In genomic region chr2:163549786-163550185, GRCm38 (mm10) we compare ENCODE assay signal across 20 mouse cellular contexts. TPM values are rescaled to one million over a fixed set of nuclear protein-coding genes. Genes with fewer than 3 reads are reported as not detected.
DNase-seq lines count a peak whose midpoint lies in the region; ATAC-seq and TF ChIP-seq lines count a peak whose summit lies in the region.
"Had no signal": no experiment of that assay in that cellular context is flagged by ENCODE, and none has a peak within 500 bp of the region (broad histone marks: within the 10 kb centered on the region; RNA-seq: fewer than 3 reads in every experiment).

No protein-coding gene starts in this region.

- peak; percentile 24; the same call in 1 of the 2 replicates for ATAC-seq in kidney, embryonic 14.5 days (ENCODE audit: low FRiP score, low TSS enrichment)
- no peak for ATAC-seq in liver, embryonic 11.5 days (replicated peaks; ENCODE audit: low FRiP score)

- H3K36me3 ChIP-seq in kidney, embryonic 14.5 days (ENCODE audit: control insufficient read depth, insufficient read depth, low read length), result no peaks in the 10 kb centered on the region
- H3K36me3 ChIP-seq in liver, embryonic 11.5 days (ENCODE audit: control insufficient read depth, insufficient read depth, low read length), result no peaks in the 10 kb centered on the region
- H3K36me3 ChIP-seq in midbrain, embryonic 10.5 days, result no peaks in the 10 kb centered on the region
- H3K36me3 ChIP-seq: embryonic facial prominence, embryonic 13.5 days; G1E; limb, embryonic 12.5 days; neural tube, embryonic 15.5 days had no signal

- no peak for TF ChIP-seq CTCF in lung, adult 2 months (IDR thresholded peaks at IDR 0.05; ENCODE audit: insufficient read depth, low read length)

- H3K4me1 ChIP-seq in kidney, embryonic 14.5 days (ENCODE audit: control insufficient read depth, insufficient read depth, low read length), result peaks cover 7% of the 10 kb centered on the region; the same call in 1 of the 2 replicates
- H3K4me1 ChIP-seq in liver, embryonic 11.5 days (replicated peaks; ENCODE audit: control insufficient read depth, insufficient read depth, low read length), result peaks cover 12% of the 10 kb centered on the region
- H3K4me1 ChIP-seq in midbrain, embryonic 10.5 days, result peaks cover 4% of the 10 kb centered on the region; the same call in 1 of the 2 replicates
- H3K4me1 ChIP-seq in lung, adult 2 months (ENCODE audit: control insufficient read depth, insufficient read depth, low read length), result no peaks in the 10 kb centered on the region
- H3K4me1 ChIP-seq: limb, embryonic 12.5 days had no signal

- no peak for TF ChIP-seq POLR2A in lung, adult 2 months (IDR thresholded peaks at IDR 0.05; ENCODE audit: borderline replicate concordance, extremely low read depth, low read depth, low read length)

- no peak overlapping the region for H3K9ac ChIP-seq in kidney, embryonic 14.5 days (ENCODE audit: low read depth, low read length)
- no peak overlapping the region for H3K9ac ChIP-seq in liver, embryonic 11.5 days (ENCODE audit: low read depth, low read length)
- H3K9ac ChIP-seq: embryonic facial prominence, embryonic 13.5 days; limb, embryonic 12.5 days; neural tube, embryonic 15.5 days had no signal

- H3K4me3 ChIP-seq in kidney, embryonic 14.5 days (ENCODE audit: low read length), result no peak overlapping the region
- peak overlapping the region; percentile 20 for H3K4me3 ChIP-seq in liver, embryonic 11.5 days (ENCODE audit: low read depth, low read length)
- H3K4me3 ChIP-seq in midbrain, embryonic 10.5 days, result no peak overlapping the region
- no peak overlapping the region for H3K4me3 ChIP-seq in lung, adult 2 months (replicated peaks; ENCODE audit: extremely low read depth, low read depth, low read length)
- H3K4me3 ChIP-seq: embryonic facial prominence, embryonic 13.5 days; limb, embryonic 12.5 days; neural tube, embryonic 15.5 days had no signal

- H3K27me3 ChIP-seq in kidney, embryonic 14.5 days (ENCODE audit: control insufficient read depth, insufficient read depth, low read length), result no peaks in the 10 kb centered on the region
- no peaks in the 10 kb centered on the region; the same call in 1 of the 2 replicates for H3K27me3 ChIP-seq in liver, embryonic 11.5 days (replicated peaks; ENCODE audit: control insufficient read depth, insufficient read depth, low read length)
- H3K27me3 ChIP-seq in midbrain, embryonic 10.5 days (ENCODE audit: low read depth, poor library complexity, severe bottlenecking), result no peaks in the 10 kb centered on the region
- H3K27me3 ChIP-seq: embryonic facial prominence, embryonic 13.5 days; neural tube, embryonic 15.5 days had no signal

- no peak overlapping the region for H3K4me2 ChIP-seq in kidney, embryonic 14.5 days (replicated peaks; ENCODE audit: low read depth, low read length)
- H3K4me2 ChIP-seq in liver, embryonic 11.5 days, result peak overlapping the region; percentile 52
- H3K4me2 ChIP-seq: embryonic facial prominence, embryonic 13.5 days; limb, embryonic 12.5 days; midbrain, embryonic 11.5 days; neural tube, embryonic 15.5 days had no signal

- DNase-seq in kidney, adult 11 months, result peak; percentile 87
- DNase-seq in liver, embryonic 11.5 days (ENCODE audit: low spot score), result no peak
- DNase-seq in retina, postnatal 1 day, result peak; percentile 34
- DNase-seq in frontal cortex, postnatal 25 days (ENCODE audit: low spot score in 2 of 2), result no peak
- DNase-seq in midbrain, embryonic 10.5 days (ENCODE audit: low spot score), result no peak
- no peak for DNase-seq in lung, adult 2 months
- DNase-seq: adrenal gland, adult 8-10 months; cerebellum, adult 18-20 months; lung, postnatal 14 days; thymus, postnatal 4 days had no signal

- H3K27ac ChIP-seq in kidney, embryonic 14.5 days (ENCODE audit: low read depth, low read length), result no peak overlapping the region
- H3K27ac ChIP-seq in liver, embryonic 11.5 days (ENCODE audit: low read depth, low read length), result no peak overlapping the region
- no peak overlapping the region for H3K27ac ChIP-seq in midbrain, embryonic 10.5 days (replicated peaks)
- H3K27ac ChIP-seq: embryonic facial prominence, embryonic 13.5 days; limb, embryonic 12.5 days; neural tube, embryonic 15.5 days had no signal

- 24% methylated on average over 6 of the region's 6 CpGs for WGBS in kidney, embryonic 14.5 days
- WGBS in liver, embryonic 11.5 days, result 75% methylated on average over 6 of the region's 6 CpGs
- WGBS in midbrain, embryonic 10.5 days, result 58% methylated on average over 6 of the region's 6 CpGs
- WGBS in lung, adult 2 months, result 59% methylated on average over 6 of the region's 6 CpGs

- H3K9me3 ChIP-seq in kidney, embryonic 14.5 days (ENCODE audit: control insufficient read depth, low read length), result no peaks in the 10 kb centered on the region
- H3K9me3 ChIP-seq in liver, embryonic 11.5 days (ENCODE audit: control insufficient read depth, low read length), result no peaks in the 10 kb centered on the region
- no peaks in the 10 kb centered on the region for H3K9me3 ChIP-seq in midbrain, embryonic 10.5 days (replicated peaks)
- H3K9me3 ChIP-seq: embryonic facial prominence, embryonic 13.5 days; G1E; limb, embryonic 12.5 days; neural tube, embryonic 15.5 days had no signal

RNA-seq across cellular contexts. Expression of gene Hnf4a, which starts 43.2 kb away (rescaled TPM):
- 6.0 and 10.7 TPM in 2 replicates for polyA plus RNA-seq in kidney, embryonic 14.5 days (2014; fragmentation: Nextera tagmentation; extraction: Ambion mirVana)
- 18.9 and 20.0 TPM in 2 replicates for polyA plus RNA-seq in liver, embryonic 11.5 days (2014; fragmentation: Nextera tagmentation; extraction: Ambion mirVana)
- 0.02 TPM in 1 of 2 replicates, not detected in the other for polyA plus RNA-seq in midbrain, embryonic 10.5 days (2016; fragmentation: Nextera tagmentation; extraction: Ambion mirVana)
- 0.67 and 2.3 TPM in 2 replicates for polyA plus RNA-seq in lung, adult 2 months (2012; rRNA removed)
- polyA plus RNA-seq: embryonic facial prominence, embryonic 13.5 days; forebrain, embryonic 11.5 days; heart, embryonic 14.5 days; limb, embryonic 12.5 days; midbrain, embryonic 11.5 days had no signal

RNA-seq across cellular contexts. Expression of gene Ttpal, which starts 52.3 kb away (rescaled TPM):
- polyA plus RNA-seq in kidney, embryonic 14.5 days (2014; fragmentation: Nextera tagmentation; extraction: Ambion mirVana), result 16.0 and 40.3 TPM in 2 replicates
- polyA plus RNA-seq in liver, embryonic 11.5 days (2014; fragmentation: Nextera tagmentation; extraction: Ambion mirVana), result 26.1 and 29.2 TPM in 2 replicates
- 29.9 and 38.4 TPM in 2 replicates for polyA plus RNA-seq in midbrain, embryonic 10.5 days (2016; fragmentation: Nextera tagmentation; extraction: Ambion mirVana)
- polyA plus RNA-seq in lung, adult 2 months (2012; rRNA removed), result 23.4 and 25.8 TPM in 2 replicates

RNA-seq across cellular contexts. Expression of gene R3hdml, which starts 57.7 kb away (rescaled TPM):
- 26.3 and 29.5 TPM in 2 replicates for polyA plus RNA-seq in kidney, embryonic 14.5 days (2014; fragmentation: Nextera tagmentation; extraction: Ambion mirVana)
- polyA plus RNA-seq in liver, embryonic 11.5 days (2014; fragmentation: Nextera tagmentation; extraction: Ambion mirVana), result not detected in 2 replicates
- polyA plus RNA-seq in midbrain, embryonic 10.5 days (2016; fragmentation: Nextera tagmentation; extraction: Ambion mirVana), result not detected in 2 replicates
- polyA plus RNA-seq in lung, adult 2 months (2012; rRNA removed), result not detected in 2 replicates
- polyA plus RNA-seq: brain, embryonic 14.5 days; embryonic facial prominence, embryonic 13.5 days; forebrain, embryonic 11.5 days; G1E; heart, embryonic 14.5 days; limb, embryonic 12.5 days; midbrain, embryonic 11.5 days; testis, adult 2 months had no signal

Comparison
In these comparisons a context has a peak if more than half of its experiments do, and no peak if none do; other contexts are left out.
1. DNase-seq: peak in kidney, adult 11 months (single experiment) and retina, postnatal 1 day (single experiment); none in liver, embryonic 11.5 days (single experiment), frontal cortex, postnatal 25 days (0 of 2), midbrain, embryonic 10.5 days (single experiment) and lung, adult 2 months (single experiment).
2. RNA of gene R3hdml, which starts 57.7 kb away (polyA plus RNA-seq): 26.3 to 29.5 TPM in kidney, embryonic 14.5 days; not detected in lung, adult 2 months, not detected in liver, embryonic 11.5 days and not detected in midbrain, embryonic 10.5 days; every median in the first group is over 10 times any median in the second.